ENCODE assay signal across 12 mouse cellular contexts in genomic region chr13:95896501-95896900, GRCm38 (mm10).
"Had no signal": no experiment of that assay in that cellular context is flagged by ENCODE, and none has a peak within 500 bp of the region (broad histone marks: within the 10 kb centered on the region; RNA-seq: fewer than 3 reads in every experiment).

No protein-coding gene starts in this region.

- H3K36me3 ChIP-seq: midbrain, embryonic 10.5 days; midbrain, embryonic 13.5 days; midbrain, embryonic 15.5 days; neural tube, embryonic 12.5 days had no signal

- DNase-seq: lung, adult 18-20 months; lung, embryonic 14.5 days; lung, postnatal 10 days; lung, postnatal 4 days; right cerebral cortex, postnatal 14 days; thymus, adult 18-20 months; thymus, postnatal 14 days; thymus, postnatal 36 days had no signal

- H3K27ac ChIP-seq: midbrain, embryonic 10.5 days; midbrain, embryonic 13.5 days; midbrain, embryonic 15.5 days; neural tube, embryonic 12.5 days had no signal

- H3K9me3 ChIP-seq: midbrain, embryonic 10.5 days; midbrain, embryonic 13.5 days; midbrain, embryonic 15.5 days; neural tube, embryonic 12.5 days had no signal

- H3K9ac ChIP-seq: lung, embryonic 14.5 days; midbrain, embryonic 13.5 days; midbrain, embryonic 15.5 days; neural tube, embryonic 12.5 days had no signal

- H3K27me3 ChIP-seq: midbrain, embryonic 13.5 days; midbrain, embryonic 15.5 days; neural tube, embryonic 12.5 days had no signal

- H3K4me3 ChIP-seq: midbrain, embryonic 10.5 days; midbrain, embryonic 13.5 days; midbrain, embryonic 15.5 days; neural tube, embryonic 12.5 days had no signal

- H3K4me2 ChIP-seq: lung, embryonic 14.5 days; midbrain, embryonic 13.5 days; midbrain, embryonic 15.5 days; neural tube, embryonic 12.5 days had no signal

- ATAC-seq: midbrain, embryonic 13.5 days; midbrain, embryonic 15.5 days had no signal
